ENCODE assay signal across 19 mouse cellular contexts in genomic region chr9:113553911-113554310, GRCm38 (mm10).
"Had no signal": no experiment of that assay in that cellular context is flagged by ENCODE, and none has a peak within 500 bp of the region (broad histone marks: within the 10 kb centered on the region; RNA-seq: fewer than 3 reads in every experiment).

No protein-coding gene starts in this region.

- DNase-seq: lung, adult 2 months; lung, postnatal 4 days; midbrain, embryonic 14.5 days; retina, postnatal 1 day; right cerebral cortex, adult 18-20 months; right cerebral cortex, postnatal 25 days; right cerebral cortex, postnatal 4 days; spleen, adult 18-20 months; thymus, adult 18-20 months; thymus, postnatal 14 days; thymus, postnatal 36 days had no signal

- H3K27me3 ChIP-seq: lung, embryonic 15.5 days; midbrain, embryonic 12.5 days; neural tube, embryonic 13.5 days; neural tube, embryonic 15.5 days had no signal

- ATAC-seq: lung, postnatal 0 days; midbrain, embryonic 16.5 days had no signal

- H3K9ac ChIP-seq: lung, embryonic 15.5 days; midbrain, embryonic 12.5 days; neural tube, embryonic 13.5 days; neural tube, embryonic 15.5 days had no signal

- H3K36me3 ChIP-seq: lung, embryonic 15.5 days; midbrain, embryonic 10.5 days; midbrain, embryonic 12.5 days; neural tube, embryonic 13.5 days; neural tube, embryonic 15.5 days had no signal

- H3K9me3 ChIP-seq: lung, embryonic 15.5 days; midbrain, embryonic 10.5 days; midbrain, embryonic 12.5 days; neural tube, embryonic 13.5 days; neural tube, embryonic 15.5 days had no signal

- H3K4me3 ChIP-seq: lung, embryonic 15.5 days; midbrain, embryonic 10.5 days; midbrain, embryonic 12.5 days; myocyte; neural tube, embryonic 13.5 days; neural tube, embryonic 15.5 days had no signal

- H3K4me2 ChIP-seq: lung, embryonic 15.5 days; midbrain, embryonic 12.5 days; neural tube, embryonic 13.5 days; neural tube, embryonic 15.5 days had no signal

- H3K4me1 ChIP-seq: lung, embryonic 15.5 days; midbrain, embryonic 10.5 days; midbrain, embryonic 12.5 days; neural tube, embryonic 13.5 days; neural tube, embryonic 15.5 days had no signal

- H3K27ac ChIP-seq: lung, embryonic 15.5 days; midbrain, embryonic 10.5 days; midbrain, embryonic 12.5 days; neural tube, embryonic 13.5 days; neural tube, embryonic 15.5 days had no signal
